Mouse (Mus musculus): ENCODE data around the gene Gm29797. TPM values are rescaled to one million over a fixed set of nuclear protein-coding genes. Genes with fewer than 3 reads are reported as not detected.

Gm29797 gene
- 0.31 TPM in 1 of 2 replicates, not detected in the other for polyA plus RNA-seq (2015; fragmentation: Nextera tagmentation; extraction: Ambion mirVana)

GRCm38 (mm10) chr2:181656734-181657133 lies at the start of gene Gm29797:
Gene Gm29797 (plus strand): TSS chr2:181657034.
- H3K4me1 ChIP-seq (ENCODE audit: control insufficient read depth, insufficient read depth, low read length) = no peaks in the 10 kb centered on the region
- no peaks in the 10 kb centered on the region for H3K27me3 ChIP-seq (ENCODE audit: control insufficient read depth, insufficient read depth, low read length)
- no peaks in the 10 kb centered on the region for H3K9me3 ChIP-seq (replicated peaks; ENCODE audit: control insufficient read depth, low read length)
- no peak within 1 kb of the TSS for H3K9ac ChIP-seq (ENCODE audit: low read length)
- no peak within 1 kb of the TSS for H3K27ac ChIP-seq (ENCODE audit: low read length)
- no peak within 1 kb of the TSS for H3K4me3 ChIP-seq (replicated peaks; ENCODE audit: low read length)
- WGBS = 68% methylated on average over 3 of the region's 3 CpGs
- no peak within 1 kb of the TSS for H3K4me2 ChIP-seq (ENCODE audit: low read depth, low read length)
- no peak for ATAC-seq (ENCODE audit: insufficient read depth, low FRiP score)
- peaks cover 13% of the 10 kb centered on the region for H3K36me3 ChIP-seq (ENCODE audit: control insufficient read depth, insufficient read depth, low read length)

- no peak overlapping the region for H3K27ac ChIP-seq (ENCODE audit: low read length)
- H3K4me1 ChIP-seq (ENCODE audit: control insufficient read depth, insufficient read depth, low read length) = no peaks in the 10 kb centered on the region
- H3K9ac ChIP-seq (ENCODE audit: low read length) = no peak overlapping the region
- H3K36me3 ChIP-seq (ENCODE audit: control insufficient read depth, insufficient read depth, low read length) = peaks cover 13% of the 10 kb centered on the region
- no peak overlapping the region for H3K4me2 ChIP-seq (ENCODE audit: low read depth, low read length)
- 85% methylated on average over 5 of the region's 5 CpGs for WGBS
- H3K4me3 ChIP-seq (replicated peaks; ENCODE audit: low read length) = no peak overlapping the region
- no peaks in the 10 kb centered on the region for H3K9me3 ChIP-seq (replicated peaks; ENCODE audit: control insufficient read depth, low read length)
- no peak for ATAC-seq (ENCODE audit: insufficient read depth, low FRiP score)
- H3K27me3 ChIP-seq (ENCODE audit: control insufficient read depth, insufficient read depth, low read length) = no peaks in the 10 kb centered on the region
Measured at GRCm38 (mm10) chr2:181618761-181619495, 37.9 kb upstream of the Gm29797 start.

- Histone ChIP-seq H3K36me3 (ENCODE audit: control insufficient read depth, insufficient read depth, low read length) (peaks cover 13% of the 10 kb centered on the region), H3K9me3 (replicated peaks; ENCODE audit: control insufficient read depth, low read length) (no peaks in the 10 kb centered on the region), H3K4me1 (ENCODE audit: control insufficient read depth, insufficient read depth, low read length) (no peaks in the 10 kb centered on the region), H3K9ac (ENCODE audit: low read length) (no peak overlapping the region), H3K27me3 (ENCODE audit: control insufficient read depth, insufficient read depth, low read length) (no peaks in the 10 kb centered on the region), H3K27ac (ENCODE audit: low read length) (no peak overlapping the region), H3K4me2 (ENCODE audit: low read depth, low read length) (no peak overlapping the region), H3K4me3 (replicated peaks; ENCODE audit: low read length) (no peak overlapping the region)
- ATAC-seq (ENCODE audit: insufficient read depth, low FRiP score) = no peak
Measured at GRCm38 (mm10) chr2:181623401-181623800, 33.4 kb upstream of the Gm29797 start.

- Histone ChIP-seq H3K4me3 (replicated peaks; ENCODE audit: low read length) (no peak overlapping the region), H3K27me3 (ENCODE audit: control insufficient read depth, insufficient read depth, low read length) (no peaks in the 10 kb centered on the region), H3K36me3 (ENCODE audit: control insufficient read depth, insufficient read depth, low read length) (no peaks in the 10 kb centered on the region; the same call in 1 of the 2 replicates), H3K27ac (ENCODE audit: low read length) (no peak overlapping the region), H3K9me3 (replicated peaks; ENCODE audit: control insufficient read depth, low read length) (no peaks in the 10 kb centered on the region), H3K4me2 (ENCODE audit: low read depth, low read length) (no peak overlapping the region), H3K4me1 (ENCODE audit: control insufficient read depth, insufficient read depth, low read length) (no peaks in the 10 kb centered on the region), H3K9ac (ENCODE audit: low read length) (no peak overlapping the region)
- ATAC-seq (ENCODE audit: insufficient read depth, low FRiP score) = no peak
Measured at GRCm38 (mm10) chr2:181628471-181628870, 28.4 kb upstream of the Gm29797 start.

- H3K4me2 ChIP-seq (ENCODE audit: low read depth, low read length) = no peak overlapping the region
- no peak overlapping the region for H3K4me3 ChIP-seq (replicated peaks; ENCODE audit: low read length)
- no peak for ATAC-seq (ENCODE audit: insufficient read depth, low FRiP score)
- no peaks in the 10 kb centered on the region for H3K27me3 ChIP-seq (ENCODE audit: control insufficient read depth, insufficient read depth, low read length)
- H3K27ac ChIP-seq (ENCODE audit: low read length) = no peak overlapping the region
- WGBS = 96% methylated on average over 6 of the region's 6 CpGs
- H3K9ac ChIP-seq (ENCODE audit: low read length) = no peak overlapping the region
- peaks cover 20% of the 10 kb centered on the region for H3K36me3 ChIP-seq (ENCODE audit: control insufficient read depth, insufficient read depth, low read length)
- no peaks in the 10 kb centered on the region for H3K9me3 ChIP-seq (replicated peaks; ENCODE audit: control insufficient read depth, low read length)
- no peaks in the 10 kb centered on the region for H3K4me1 ChIP-seq (ENCODE audit: control insufficient read depth, insufficient read depth, low read length)
Measured at GRCm38 (mm10) chr2:181632624-181633023, 24.2 kb upstream of the Gm29797 start.

GRCm38 (mm10) chr2:181635865-181636264 lies 21.0 kb upstream of the Gm29797 start:
- no peak overlapping the region for H3K4me3 ChIP-seq (replicated peaks; ENCODE audit: low read length)
- H3K9ac ChIP-seq (ENCODE audit: low read length) = no peak overlapping the region
- no peaks in the 10 kb centered on the region for H3K9me3 ChIP-seq (replicated peaks; ENCODE audit: control insufficient read depth, low read length)
- WGBS = 94% methylated on average over 3 of the region's 3 CpGs
- no peak overlapping the region for H3K4me2 ChIP-seq (ENCODE audit: low read depth, low read length)
- H3K27me3 ChIP-seq (ENCODE audit: control insufficient read depth, insufficient read depth, low read length) = no peaks in the 10 kb centered on the region
- ATAC-seq (ENCODE audit: insufficient read depth, low FRiP score) = no peak
- H3K4me1 ChIP-seq (ENCODE audit: control insufficient read depth, insufficient read depth, low read length) = no peaks in the 10 kb centered on the region
- peaks cover 32% of the 10 kb centered on the region for H3K36me3 ChIP-seq (ENCODE audit: control insufficient read depth, insufficient read depth, low read length)
- no peak overlapping the region for H3K27ac ChIP-seq (ENCODE audit: low read length)

- no peak overlapping the region for H3K9ac ChIP-seq (ENCODE audit: low read length)
- H3K36me3 ChIP-seq (ENCODE audit: control insufficient read depth, insufficient read depth, low read length) = peaks cover 10% of the 10 kb centered on the region; the same call in 1 of the 2 replicates
- no peak overlapping the region for H3K27ac ChIP-seq (ENCODE audit: low read length)
- 96% methylated on average over 2 of the region's 2 CpGs for WGBS
- no peak overlapping the region for H3K4me2 ChIP-seq (ENCODE audit: low read depth, low read length)
- no peak overlapping the region for H3K4me3 ChIP-seq (replicated peaks; ENCODE audit: low read length)
- H3K9me3 ChIP-seq (replicated peaks; ENCODE audit: control insufficient read depth, low read length) = no peaks in the 10 kb centered on the region
- H3K27me3 ChIP-seq (ENCODE audit: control insufficient read depth, insufficient read depth, low read length) = no peaks in the 10 kb centered on the region
- H3K4me1 ChIP-seq (ENCODE audit: control insufficient read depth, insufficient read depth, low read length) = no peaks in the 10 kb centered on the region
- ATAC-seq (ENCODE audit: insufficient read depth, low FRiP score) = no peak
Measured at GRCm38 (mm10) chr2:181644361-181644760, 12.5 kb upstream of the Gm29797 start.

- peaks cover 11% of the 10 kb centered on the region; the same call in 1 of the 2 replicates for H3K36me3 ChIP-seq (ENCODE audit: control insufficient read depth, insufficient read depth, low read length)
- H3K9ac ChIP-seq (ENCODE audit: low read length) = no peak overlapping the region
- 95% methylated on average over 3 of the region's 3 CpGs for WGBS
- H3K4me2 ChIP-seq (ENCODE audit: low read depth, low read length) = no peak overlapping the region
- no peak overlapping the region for H3K27ac ChIP-seq (ENCODE audit: low read length)
- ATAC-seq (ENCODE audit: insufficient read depth, low FRiP score) = no peak
- H3K4me3 ChIP-seq (replicated peaks; ENCODE audit: low read length) = no peak overlapping the region
- no peaks in the 10 kb centered on the region for H3K9me3 ChIP-seq (replicated peaks; ENCODE audit: control insufficient read depth, low read length)
- H3K27me3 ChIP-seq (ENCODE audit: control insufficient read depth, insufficient read depth, low read length) = no peaks in the 10 kb centered on the region
- H3K4me1 ChIP-seq (ENCODE audit: control insufficient read depth, insufficient read depth, low read length) = no peaks in the 10 kb centered on the region
Measured at GRCm38 (mm10) chr2:181645666-181646065, 11.2 kb upstream of the Gm29797 start.

GRCm38 (mm10) chr2:181646626-181647472 lies 10.0 kb upstream of the Gm29797 start:
- Histone ChIP-seq H3K9ac (ENCODE audit: low read length) (no peak overlapping the region), H3K4me2 (ENCODE audit: low read depth, low read length) (no peak overlapping the region), H3K4me1 (ENCODE audit: control insufficient read depth, insufficient read depth, low read length) (no peaks in the 10 kb centered on the region), H3K4me3 (replicated peaks; ENCODE audit: low read length) (no peak overlapping the region), H3K27ac (ENCODE audit: low read length) (no peak overlapping the region), H3K27me3 (ENCODE audit: control insufficient read depth, insufficient read depth, low read length) (no peaks in the 10 kb centered on the region), H3K36me3 (ENCODE audit: control insufficient read depth, insufficient read depth, low read length) (peaks cover 15% of the 10 kb centered on the region; the same call in 1 of the 2 replicates), H3K9me3 (replicated peaks; ENCODE audit: control insufficient read depth, low read length) (no peaks in the 10 kb centered on the region)
- ATAC-seq (ENCODE audit: insufficient read depth, low FRiP score) = no peak
- 82% methylated on average over 6 of the region's 6 CpGs for WGBS
